Mouse (Mus musculus) forelimb bud, embryonic 11.5 days (tissue): Measurements from ENCODE around the gene Irf1.

ENCODE experiments used
- DNase-seq: peaks from one replicate; pipeline ENCODE4 v3.0.0-alpha.2; 2012; ENCODE audit warnings: low read depth, low spot score

Gene Irf1

GRCm38 (mm10) chr11:53759545-53760406, 10.0 kb upstream of the Irf1 start:
- DNase-seq, result no peak

GRCm38 (mm10) chr11:53761284-53761683, 8.5 kb upstream of the Irf1 start:
- DNase-seq, result no peak

- no peak for DNase-seq
Observed at GRCm38 (mm10) chr11:53761822-53762221, 8.0 kb upstream of the Irf1 start.

DNA sequence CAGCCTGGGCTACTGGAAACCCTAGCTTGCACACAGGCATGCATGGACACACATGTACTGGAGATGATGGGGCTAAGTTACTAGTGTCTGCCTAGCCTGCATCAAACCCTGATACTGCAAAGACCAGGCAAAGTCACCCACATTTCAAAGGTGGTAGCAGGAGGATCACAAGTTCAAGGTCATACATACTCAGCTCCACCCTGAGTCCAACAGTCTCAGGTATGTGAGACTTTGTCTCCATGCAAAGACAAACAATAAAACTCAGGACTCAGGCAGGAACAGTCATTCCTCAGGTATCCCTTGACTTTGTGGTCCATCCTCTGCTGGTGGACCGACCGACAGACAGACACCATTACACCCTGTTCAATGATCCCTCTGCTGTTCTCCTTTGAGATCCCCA, 7.4 kb upstream of the Irf1 start:
- DNase-seq, result no peak

DNA sequence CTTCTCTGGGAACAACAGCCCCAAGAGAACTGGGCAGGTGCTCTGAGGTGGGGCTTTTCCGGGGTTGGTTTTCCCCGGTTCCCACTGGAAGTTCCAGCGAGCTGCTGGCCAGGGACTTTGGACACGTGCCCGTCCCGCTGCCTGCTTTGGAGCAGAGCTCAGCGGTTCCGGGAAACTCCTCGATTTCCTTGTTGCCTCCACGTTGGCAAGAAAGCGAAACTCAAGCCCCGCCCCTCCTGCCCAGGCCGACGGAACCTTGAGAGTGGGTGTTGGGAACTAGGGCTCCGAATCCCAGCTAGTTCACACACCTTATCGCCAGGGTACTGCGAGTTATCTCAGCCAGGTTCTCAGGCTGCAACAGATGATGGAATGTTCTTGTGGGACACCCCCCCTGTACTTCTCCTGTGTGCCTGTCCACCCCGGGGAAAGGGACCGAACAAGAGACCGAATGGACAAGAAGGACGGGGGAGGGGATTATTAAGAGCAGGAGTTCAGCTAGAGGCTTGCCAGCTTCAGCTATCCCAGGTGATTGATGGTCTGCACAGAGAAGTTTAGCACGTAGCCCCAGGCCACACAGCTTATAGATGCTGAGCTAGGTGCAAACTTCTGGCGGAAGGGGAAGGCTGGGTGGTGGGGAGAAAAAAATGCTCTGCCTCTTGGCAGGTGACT, 6.9 kb upstream of the Irf1 start:
- DNase-seq, result no peak

- peak; percentile 61 for DNase-seq
Observed at GRCm38 (mm10) chr11:53763496-53764140, 6.2 kb upstream of the Irf1 start.

DNA sequence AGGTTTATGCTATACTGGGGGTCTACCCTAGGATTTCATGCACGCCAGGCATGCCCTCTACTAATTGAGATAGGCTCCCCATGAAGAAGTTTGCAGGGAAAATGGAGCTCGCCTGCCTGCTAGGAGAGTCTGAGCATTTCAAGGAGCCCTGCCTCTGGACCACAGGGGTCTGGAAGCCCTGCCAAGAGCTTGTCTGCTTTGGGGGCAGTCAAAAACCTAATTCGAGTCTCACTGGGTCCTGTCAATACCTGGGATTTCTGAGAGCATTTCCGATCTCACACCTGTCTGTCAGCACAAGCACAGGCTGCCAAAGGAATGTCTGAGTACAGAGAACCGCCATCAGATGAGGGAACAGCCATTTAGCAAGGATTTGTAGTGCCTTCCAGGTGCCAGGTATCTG, 5.2 kb upstream of the Irf1 start:
- DNase-seq, result no peak

- DNase-seq, result no peak
Observed at GRCm38 (mm10) chr11:53768422-53769184, 1.2 kb upstream of the Irf1 start.

- DNase-seq, result no peak
Observed at GRCm38 (mm10) chr11:53769185-53769576, 633 bp upstream of the Irf1 start.

- peak; percentile 51 for DNase-seq
Observed at GRCm38 (mm10) chr11:53770125-53770791, 444 bp downstream of the Irf1 start.

DNA sequence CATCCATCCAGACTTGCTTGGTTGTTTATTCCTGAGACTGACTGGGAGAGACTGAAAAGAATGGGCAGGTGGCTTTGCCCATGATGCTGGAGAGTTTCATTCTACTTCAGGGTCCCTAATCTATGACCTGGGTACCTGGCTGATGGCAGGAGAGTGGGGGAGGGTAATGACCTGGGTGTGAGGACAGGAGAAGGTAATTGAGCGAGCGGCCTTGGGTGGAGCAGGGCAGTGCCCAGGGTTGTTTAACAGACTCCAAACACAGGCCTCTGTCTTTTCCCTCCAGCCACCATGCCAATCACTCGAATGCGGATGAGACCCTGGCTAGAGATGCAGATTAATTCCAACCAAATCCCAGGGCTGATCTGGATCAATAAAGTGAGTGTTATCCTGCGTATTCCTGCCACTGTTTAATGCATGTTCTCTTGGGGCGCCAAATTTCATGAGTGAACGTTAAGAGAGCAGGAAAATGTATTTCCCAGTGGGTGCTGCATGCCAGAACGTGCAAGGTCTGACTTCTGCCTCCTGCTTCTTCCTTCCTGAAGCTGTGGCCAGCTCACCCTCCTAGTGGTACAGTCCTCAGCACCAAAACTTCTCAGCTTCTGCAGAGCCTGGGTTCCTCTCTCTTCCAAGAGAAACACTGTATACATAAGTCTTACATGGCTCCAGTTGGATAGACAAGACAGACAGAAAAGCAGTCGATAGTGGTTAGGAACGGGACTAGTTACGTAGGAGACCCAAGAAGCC, 1.4 kb downstream of the Irf1 start:
- no peak for DNase-seq

- no peak for DNase-seq
Observed at GRCm38 (mm10) chr11:53772536-53772935, 2.7 kb downstream of the Irf1 start.

- DNase-seq, result no peak
Observed at GRCm38 (mm10) chr11:53773087-53773486, 3.3 kb downstream of the Irf1 start, which contains the start of gene Gm17334. Gm17334 (minus strand) TSS chr11:53773187.

DNA sequence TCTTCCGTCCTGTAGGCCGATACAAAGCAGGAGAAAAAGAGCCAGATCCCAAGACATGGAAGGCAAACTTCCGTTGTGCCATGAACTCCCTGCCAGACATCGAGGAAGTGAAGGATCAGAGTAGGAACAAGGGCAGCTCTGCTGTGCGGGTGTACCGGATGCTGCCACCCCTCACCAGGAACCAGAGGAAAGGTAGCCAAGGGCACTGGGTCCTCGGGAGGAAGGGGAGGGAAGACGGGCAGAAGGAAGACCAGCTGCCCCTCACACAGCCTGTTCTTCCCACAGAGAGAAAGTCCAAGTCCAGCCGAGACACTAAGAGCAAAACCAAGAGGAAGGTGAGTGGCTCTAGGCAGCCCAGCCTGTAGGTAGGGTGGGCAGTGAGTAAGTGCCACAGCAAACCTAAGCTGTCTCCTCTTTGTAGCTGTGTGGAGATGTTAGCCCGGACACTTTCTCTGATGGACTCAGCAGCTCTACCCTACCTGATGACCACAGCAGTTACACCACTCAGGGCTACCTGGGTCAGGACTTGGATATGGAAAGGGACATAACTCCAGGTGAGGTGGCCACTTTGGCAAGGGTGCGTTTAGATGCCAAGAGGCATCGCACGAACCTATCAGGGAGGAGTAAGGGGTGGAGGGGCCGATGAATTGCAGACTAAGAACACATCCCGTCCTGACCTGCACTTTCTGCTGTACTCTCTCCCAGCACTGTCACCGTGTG, 4.0 kb downstream of the Irf1 start:
- no peak for DNase-seq

DNA sequence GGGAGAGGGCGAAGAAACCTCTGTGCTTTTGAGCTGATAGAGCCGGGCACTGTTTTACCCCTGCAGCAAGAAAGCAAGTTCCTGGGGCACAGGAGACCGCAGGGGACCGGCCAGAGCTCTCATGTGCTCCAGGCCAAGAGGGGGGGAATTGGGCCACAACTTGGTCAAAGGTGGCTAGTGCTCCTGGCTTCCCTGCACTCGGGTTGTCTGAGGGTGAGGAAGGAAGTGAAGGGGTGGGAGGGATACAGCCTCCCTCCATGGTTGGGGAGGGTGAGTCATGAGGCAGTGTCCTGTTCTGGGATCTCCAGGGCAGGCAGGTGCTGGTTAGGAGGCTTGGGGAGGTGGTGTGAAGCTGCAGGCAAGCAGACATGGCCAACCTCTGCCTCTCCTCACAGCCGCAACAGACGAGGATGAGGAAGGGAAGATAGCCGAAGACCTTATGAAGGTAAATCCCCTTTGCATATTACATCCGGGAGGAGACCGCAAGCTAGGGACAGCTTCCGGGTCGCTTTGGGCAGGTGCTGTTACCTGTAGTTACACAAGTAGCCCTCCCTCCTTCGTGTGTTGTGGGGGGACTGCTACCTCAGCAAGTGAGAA, 4.9 kb downstream of the Irf1 start:
- no peak for DNase-seq

- DNase-seq, result no peak
Observed at GRCm38 (mm10) chr11:53777736-53778135, 7.9 kb downstream of the Irf1 start.

DNA sequence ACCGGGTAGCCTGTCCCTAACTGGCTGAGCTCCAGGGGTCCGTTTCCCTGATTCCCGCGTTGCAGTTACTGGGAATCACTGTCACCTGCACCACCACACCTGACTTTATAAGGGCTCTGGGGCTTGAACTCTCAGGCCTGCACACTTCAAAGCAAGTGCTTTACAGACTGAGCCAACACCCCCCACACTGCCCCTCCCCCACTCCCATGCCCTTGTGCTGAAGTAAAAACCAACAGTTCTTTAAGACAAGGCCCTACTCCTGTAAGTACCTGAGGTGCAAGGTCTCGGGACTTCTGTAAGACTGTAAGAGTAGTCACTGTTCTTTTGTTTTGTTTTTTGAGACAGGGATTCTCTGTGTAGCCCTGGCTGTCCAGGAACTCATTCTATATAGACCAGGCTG, 8.6 kb downstream of the Irf1 start:
- no peak for DNase-seq

DNA sequence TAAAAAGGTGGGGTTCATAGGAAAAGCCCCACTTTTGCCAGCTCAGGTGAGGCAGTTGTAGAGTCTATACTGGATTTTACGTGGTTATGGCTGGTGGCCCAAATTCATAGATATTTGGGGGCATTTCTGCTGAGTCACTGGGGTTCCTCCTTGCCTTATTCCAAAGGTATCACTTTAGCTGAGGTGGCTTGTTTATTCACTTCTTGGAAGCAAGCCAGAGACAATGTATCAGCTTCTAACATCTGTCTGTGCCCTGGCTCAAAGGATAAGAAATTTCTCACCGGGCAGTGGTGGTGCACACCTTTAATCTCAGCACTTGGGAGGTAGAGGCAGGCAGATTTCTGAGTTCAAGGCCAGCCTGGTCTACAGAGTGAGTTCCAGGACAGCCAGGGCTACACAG, 10.0 kb downstream of the Irf1 start:
- no peak for DNase-seq

DNA sequence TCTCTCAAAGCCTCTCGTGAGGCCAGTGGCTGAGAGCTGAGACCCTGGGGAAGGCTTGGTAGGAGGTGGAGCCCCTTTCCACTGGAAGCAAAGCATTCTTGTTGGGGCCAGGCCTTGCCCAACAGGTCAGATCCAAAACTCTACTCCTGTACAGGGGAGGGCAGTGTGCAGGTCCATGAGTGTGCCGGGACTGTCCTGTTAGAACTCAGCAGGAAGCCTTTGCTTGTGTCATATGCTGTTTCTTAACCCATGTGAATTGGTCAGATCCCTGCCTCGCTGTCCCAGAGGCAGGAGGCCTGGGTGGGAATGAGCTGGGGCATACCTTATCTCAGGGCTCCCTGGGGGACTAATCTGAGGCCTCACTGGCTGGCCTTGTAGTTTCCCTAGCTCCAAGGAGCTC, 10.4 kb downstream of the Irf1 start:
- DNase-seq, result no peak
